Mouse (Mus musculus) CH12.LX (cell line): ENCODE results near the gene Lman1l. TPM values are rescaled to one million over a fixed set of nuclear protein-coding genes. Genes with fewer than 3 reads are reported as not detected.

Source experiments
- DNase-seq: peaks from one replicate; pipeline ENCODE4 v3.0.0-alpha.2; 2013; ENCODE audit errors: extremely low read depth
- H3K27ac ChIP-seq: 2 replicates; pipeline ENCODE4 v1.5.1; 2012; ENCODE audit warnings: low read depth, mild to moderate bottlenecking, control low read depth, moderate library complexity; ENCODE audit not compliant: insufficient read depth
- H3K27me3 ChIP-seq: replicated peaks from 2 replicates; pipeline ENCODE3; 2012; ENCODE audit warnings: inconsistent platforms
- H3K36me3 ChIP-seq, 2 experiments: replicated peaks in 1 of 2; 2 replicates each; pipeline versions ENCODE3 to v1.6.1; 2012; ENCODE audit warnings: inconsistent platforms in 1 of 2, low read length in 1 of 2, mild to moderate bottlenecking in 1 of 2, mixed read lengths in 1 of 2, moderate library complexity in 1 of 2; ENCODE audit not compliant: control insufficient read depth in 1 of 2, insufficient read depth in 1 of 2
- H3K4me1 ChIP-seq, 2 experiments: 2 replicates each; pipeline ENCODE4 v1.6.1; 2012; ENCODE audit warnings: inconsistent platforms in 1 of 2, moderate library complexity in 1 of 2; ENCODE audit not compliant: insufficient read depth in 2 of 2, control insufficient read depth in 1 of 2
- H3K4me2 ChIP-seq: 2 replicates; pipeline ENCODE4 v1.6.1; 2012; ENCODE audit warnings: low read depth, mild to moderate bottlenecking, control low read depth; ENCODE audit not compliant: poor library complexity, insufficient read depth, severe bottlenecking
- H3K4me3 ChIP-seq, 3 experiments: fragments of 150-350 bp in 1 of 3; sonication (generic) in 1 of 3; replicated peaks in 1 of 3; 2 replicates each; pipeline versions ENCODE3 to v1.5.1; 2011 to 2012; ENCODE audit warnings: low read depth in 2 of 3, low read length in 2 of 3, mild to moderate bottlenecking in 2 of 3, moderate library complexity in 2 of 3, control low read depth in 1 of 3, improper control_type of control experiment in 1 of 3, inconsistent platforms in 1 of 3, mixed read lengths in 1 of 3; ENCODE audit not compliant: poor library complexity in 1 of 3
- H3K79me2 ChIP-seq: replicated peaks from 2 replicates; pipeline ENCODE4 v1.6.1; 2012; ENCODE audit warnings: mild to moderate bottlenecking, moderate library complexity; ENCODE audit not compliant: control insufficient read depth, poor library complexity, insufficient read depth, severe bottlenecking; ENCODE audit errors: extremely low read depth
- H3K9ac ChIP-seq: 2 replicates; pipeline ENCODE4 v1.6.1; 2012; ENCODE audit warnings: low read depth, mild to moderate bottlenecking, control low read depth, moderate library complexity; ENCODE audit not compliant: insufficient read depth
- H3K9me3 ChIP-seq: replicated peaks from 2 replicates; pipeline ENCODE3; 2012; ENCODE audit warnings: low read length, inconsistent platforms, mixed read lengths
- BHLHE40 ChIP-seq: IDR thresholded peaks from 2 replicates; pipeline ENCODE4 v1.6.1; 2011; ENCODE audit warnings: mild to moderate bottlenecking, low read depth, low read length, improper control_type of control experiment
- CHD2 ChIP-seq: IDR thresholded peaks from 2 replicates; pipeline ENCODE4 v1.6.1; 2011; ENCODE audit warnings: low read length, improper control_type of control experiment
- CTCF ChIP-seq, 2 experiments: IDR thresholded peaks in 1 of 2; conservative IDR thresholded peaks in 1 of 2; 2 replicates each; pipeline ENCODE4 v1.5.1; 2011 to 2012; ENCODE audit warnings: low read depth in 2 of 2, low read length in 2 of 2, improper control_type of control experiment in 1 of 2, inconsistent platforms in 1 of 2, mild to moderate bottlenecking in 1 of 2, moderate library complexity in 1 of 2
- E2F4 ChIP-seq: IDR thresholded peaks from 2 replicates; pipeline ENCODE4 v1.6.1; 2011; ENCODE audit warnings: low read depth, low read length, improper control_type of control experiment; ENCODE audit not compliant: insufficient replicate concordance
- ELF1 ChIP-seq: IDR thresholded peaks from 2 replicates; pipeline ENCODE4 v1.6.1; 2014; ENCODE audit warnings: low read depth, mild to moderate bottlenecking, inconsistent platforms, low read length, improper control_type of control experiment
- EP300 ChIP-seq: IDR thresholded peaks from 2 replicates; pipeline ENCODE4 v1.6.1; 2011; ENCODE audit warnings: low read length, improper control_type of control experiment
- ETS1 ChIP-seq: conservative IDR thresholded peaks from 2 replicates; pipeline ENCODE4 v1.6.1; 2012; ENCODE audit warnings: low read depth, mild to moderate bottlenecking, inconsistent platforms, low read length, improper control_type of control experiment, moderate library complexity
- GABPA ChIP-seq: IDR thresholded peaks from 2 replicates; pipeline ENCODE4 v1.6.1; 2012; ENCODE audit warnings: low read depth, low read length, improper control_type of control experiment, inconsistent platforms; ENCODE audit not compliant: insufficient replicate concordance
- HCFC1 ChIP-seq: IDR thresholded peaks from 2 replicates; pipeline ENCODE4 v1.6.1; 2012; ENCODE audit warnings: low read depth, mild to moderate bottlenecking, inconsistent platforms, low read length, improper control_type of control experiment
- IRF4 ChIP-seq: IDR thresholded peaks from 2 replicates; pipeline ENCODE4 v1.6.1; 2014; ENCODE audit warnings: low read depth, mild to moderate bottlenecking, inconsistent platforms, low read length, improper control_type of control experiment
- JUND ChIP-seq: conservative IDR thresholded peaks from 2 replicates; pipeline ENCODE4 v1.6.1; 2011; ENCODE audit warnings: low read depth, low read length, improper control_type of control experiment
- MAFK ChIP-seq: IDR thresholded peaks from 2 replicates; pipeline ENCODE4 v1.6.1; 2011; ENCODE audit warnings: low read length, improper control_type of control experiment; ENCODE audit not compliant: insufficient replicate concordance
- MAX ChIP-seq: IDR thresholded peaks from 2 replicates; pipeline ENCODE4 v1.6.1; 2011; ENCODE audit warnings: low read length, improper control_type of control experiment
- MAZ ChIP-seq: IDR thresholded peaks from 2 replicates; pipeline ENCODE4 v1.6.1; 2012; ENCODE audit warnings: low read depth, mild to moderate bottlenecking, inconsistent platforms, low read length, improper control_type of control experiment, moderate library complexity
- MEF2A ChIP-seq: IDR thresholded peaks from 2 replicates; pipeline ENCODE4 v1.6.1; 2014; ENCODE audit warnings: low read depth, mild to moderate bottlenecking, inconsistent platforms, low read length, improper control_type of control experiment, borderline replicate concordance
- MXI1 ChIP-seq: IDR thresholded peaks from 2 replicates; pipeline ENCODE4 v1.6.1; 2011; ENCODE audit warnings: mild to moderate bottlenecking, low read depth, low read length, improper control_type of control experiment
- MYC ChIP-seq: IDR thresholded peaks from 2 replicates; pipeline ENCODE4 v1.6.1; 2011; ENCODE audit warnings: low read depth, mild to moderate bottlenecking, improper control_type of control experiment, low read length
- NELFE ChIP-seq: IDR thresholded peaks from 2 replicates; pipeline ENCODE4 v1.6.1; 2011; ENCODE audit warnings: low read depth, low read length, improper control_type of control experiment
- NRF1 ChIP-seq: IDR thresholded peaks from 2 replicates; pipeline ENCODE4 v1.6.1; 2014; ENCODE audit warnings: low read depth, mild to moderate bottlenecking, inconsistent platforms, low read length, improper control_type of control experiment, moderate library complexity
- PAX5 ChIP-seq: IDR thresholded peaks from 2 replicates; pipeline ENCODE4 v1.6.1; 2012; ENCODE audit warnings: low read length, inconsistent platforms, mixed read lengths
- POLR2A ChIP-seq: IDR thresholded peaks from 2 replicates; pipeline ENCODE4 v1.6.1; 2011; ENCODE audit warnings: low read depth, mild to moderate bottlenecking, improper control_type of control experiment, low read length
- POLR2AphosphoS2 ChIP-seq: IDR thresholded peaks from 2 replicates; pipeline ENCODE4 v1.6.1; 2011; ENCODE audit warnings: low read depth, low read length, improper control_type of control experiment
- RAD21 ChIP-seq: IDR thresholded peaks from 2 replicates; pipeline ENCODE4 v1.6.1; 2011; ENCODE audit warnings: low read depth, mild to moderate bottlenecking, low read length, improper control_type of control experiment, moderate library complexity
- RCOR1 ChIP-seq: conservative IDR thresholded peaks from 2 replicates; pipeline ENCODE4 v1.6.1; 2012; ENCODE audit warnings: low read depth, mild to moderate bottlenecking, inconsistent platforms, low read length, improper control_type of control experiment
- SIN3A ChIP-seq: IDR thresholded peaks from 2 replicates; pipeline ENCODE4 v1.6.1; 2012; ENCODE audit warnings: low read length, improper control_type of control experiment, inconsistent platforms
- TBP ChIP-seq: conservative IDR thresholded peaks from 2 replicates; pipeline ENCODE4 v1.6.1; 2011; ENCODE audit warnings: low read depth, low read length, improper control_type of control experiment
- USF2 ChIP-seq: conservative IDR thresholded peaks from 2 replicates; pipeline ENCODE4 v1.6.1; 2011; ENCODE audit warnings: low read depth, low read length, improper control_type of control experiment
- ZC3H11A ChIP-seq: IDR thresholded peaks from 2 replicates; pipeline ENCODE4 v1.6.1; 2012; ENCODE audit warnings: low read depth, mild to moderate bottlenecking, inconsistent platforms, low read length, improper control_type of control experiment
- ZKSCAN1 ChIP-seq: IDR thresholded peaks from 2 replicates; pipeline ENCODE4 v1.6.1; 2012; ENCODE audit warnings: low read depth, inconsistent platforms, low read length, improper control_type of control experiment, borderline replicate concordance
- ZMIZ1 ChIP-seq: IDR thresholded peaks from 2 replicates; pipeline ENCODE4 v1.6.1; 2012; ENCODE audit warnings: low read depth, mild to moderate bottlenecking, inconsistent platforms, low read length, improper control_type of control experiment
- dilution Hi-C: fragments of 300-500 bp; cut with MboI; formaldehyde crosslinking; loops from 2 replicates; pipeline ENCODE4 v1.14.3; 2020; ENCODE audit warnings: low sequenced_read_pairs; ENCODE audit not compliant: extremely low pct_unique_long_range_greater_than_20kb, extremely low pct_ligation_motif_present
- in situ Hi-C: fragments of 300-500 bp; cut with MboI; formaldehyde crosslinking; loops from 3 replicates; pipeline ENCODE4 v1.14.3; 2019; ENCODE audit warnings: low sequenced_read_pairs, low pct_ligation_motif_present, low pct_unique_long_range_greater_than_20kb, mixed read lengths
- polyA plus RNA-seq: library from polyadenylated mRNA; unstranded; fragments of >175 nt; gene quantifications from 2 replicates; pipeline ENCODE4 v1.2.1, GENCODE M21; 2012; ENCODE audit warnings: low read depth; ENCODE audit not compliant: insufficient read length
- total RNA-seq, 2 experiments: library from RNA; depleted of rRNA; stranded (reverse); fragments of 300-350 nt in 1 of 2; fragments of >200 nt in 1 of 2; gene quantifications; 2 replicates each; pipeline ENCODE4 v1.2.3; 2012 to 2014

Gene Lman1l
- total and polyA plus RNA-seq, 3 experiments: 0.19 TPM; not detected in 2

DNA sequence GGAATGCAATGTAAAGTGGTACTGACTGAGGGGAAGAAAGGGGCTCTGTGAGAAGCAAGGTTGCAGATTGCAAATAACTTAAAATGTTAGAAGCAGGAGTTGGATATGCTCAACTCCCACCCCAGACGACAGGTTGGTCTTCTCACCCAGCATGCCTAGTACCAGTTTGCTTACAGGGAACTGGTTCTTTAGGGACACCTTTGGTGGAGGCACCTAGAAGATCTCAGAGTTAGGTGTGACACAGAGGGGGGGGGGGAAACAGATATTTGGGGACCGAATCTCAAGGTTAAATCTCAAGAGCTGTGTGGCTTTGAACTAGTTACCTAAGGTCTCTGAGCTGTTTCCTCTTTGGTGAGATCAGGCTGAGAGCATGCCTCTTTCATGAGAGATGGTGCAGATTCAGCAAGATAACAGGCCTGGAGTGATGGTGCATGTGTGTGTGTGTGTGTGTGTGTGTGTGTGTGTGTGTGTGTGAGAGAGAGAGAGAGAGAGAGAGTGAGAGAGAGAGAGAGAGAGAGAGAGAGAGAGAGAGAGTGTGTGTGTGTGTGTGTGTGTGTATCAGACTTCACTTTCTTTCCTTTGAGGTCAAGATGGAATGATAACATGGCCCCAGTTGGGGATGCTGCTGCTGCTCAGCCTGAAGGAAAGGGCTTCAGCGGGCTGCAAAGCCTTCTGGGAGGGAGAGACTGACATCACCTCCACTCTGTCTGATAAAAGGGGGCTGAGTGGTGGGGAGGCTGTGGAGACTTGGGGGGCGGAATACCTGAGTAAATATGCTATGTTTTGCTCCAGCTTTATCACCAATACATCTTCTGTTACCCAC is 26.9 kb upstream of the Lman1l start:
- Histone ChIP-seq H3K4me3 (peak overlapping the region in 1 of 3 experiments; percentile 19), H3K4me1 (peaks cover 20 to 58% of the 10 kb centered on the region in 2 experiments)

GRCm38 (mm10) chr9:57646551-57647103 is 26.1 kb upstream of the Lman1l start:
- H3K4me3 ChIP-seq: peak overlapping the region in 1 of 3 experiments; percentile 19
- dilution Hi-C loops (no loop called here), in situ Hi-C loops (no loop called here)
- H3K4me2 ChIP-seq: peak overlapping the region; percentile 18; the same call in 1 of the 2 replicates
- H3K79me2 ChIP-seq: peaks cover 33% of the 10 kb centered on the region
- peak; percentile 85 for DNase-seq
- H3K27ac ChIP-seq: peak overlapping the region; percentile 52
- no peaks in the 10 kb centered on the region for H3K9me3 ChIP-seq
- no peaks in the 10 kb centered on the region for H3K27me3 ChIP-seq
- H3K4me1 ChIP-seq: peaks cover 25 to 58% of the 10 kb centered on the region in 2 experiments
- peak overlapping the region; percentile 35; the same call in 1 of the 2 replicates for H3K9ac ChIP-seq
- H3K36me3 ChIP-seq: peaks cover 1 to 10% of the 10 kb centered on the region in 2 experiments
- TF ChIP-seq CTCF (conservative IDR thresholded peaks at IDR 0.05 in 1 of 2, IDR thresholded peaks at IDR 0.05 in 1 of 2; ENCODE audit: low read depth in 2 of 2, low read length in 2 of 2) (no peak), MAX (peak; percentile 93), TBP (0 out of 2 replicates have a peak, but pooled peaks have one; percentile 50), HCFC1 (peak; percentile 50), MAFK (no peak), NRF1 (no peak), ZKSCAN1 (no peak), NELFE (peak; percentile 36; the same call in 1 of the 2 replicates), ZMIZ1 (no peak), ETS1 (peak; percentile 82), JUND (peak; percentile 45; the same call in 1 of the 2 replicates), GABPA (no peak), MEF2A (peak; percentile 54; the same call in 1 of the 2 replicates), RCOR1 (no peak), E2F4 (0 out of 2 replicates have a peak, but pooled peaks have one; percentile 46), PAX5 (no peak), RAD21 (no peak), MXI1 (no peak), CHD2 (no peak), POLR2AphosphoS2 (no peak), EP300 (peak; percentile 43), POLR2A (no peak), SIN3A (no peak; the same call in 1 of the 2 replicates), MYC (peak; percentile 75), ZC3H11A (no peak), BHLHE40 (peak; percentile 89), ELF1 (peak; percentile 75), IRF4 (peak; percentile 53; the same call in 1 of the 2 replicates), USF2 (no peak)

More for the DNA sequence above, 26.9 kb upstream of the Lman1l start:
- peaks cover 0 to 3% of the 10 kb centered on the region in 2 experiments for H3K36me3 ChIP-seq
- H3K4me2 ChIP-seq: no peak overlapping the region
- peak overlapping the region; percentile 52; the same call in 1 of the 2 replicates for H3K27ac ChIP-seq
- DNase-seq: no peak
- dilution Hi-C loops: no loop called here
- H3K27me3 ChIP-seq: no peaks in the 10 kb centered on the region
- no peaks in the 10 kb centered on the region for H3K9me3 ChIP-seq
- peak overlapping the region; percentile 13; the same call in 1 of the 2 replicates for H3K9ac ChIP-seq
- H3K79me2 ChIP-seq: peaks cover 24% of the 10 kb centered on the region
- TF ChIP-seq TBP (no peak), NRF1 (no peak), CHD2 (no peak), MAZ (no peak)
- TF ChIP-seq, all 38 proteins: peak for 0
- in situ Hi-C loops: no loop called here
